Mouse (Mus musculus): Measurements from ENCODE around the gene 1700086D15Rik.

GRCm38 (mm10) chr11:65126566-65126965 is 33.1 kb downstream of the 1700086D15Rik start:
- no peak for TF ChIP-seq POLR2A (IDR thresholded peaks at IDR 0.05; ENCODE audit: extremely low read depth, insufficient read depth, low read length)
- TF ChIP-seq CTCF (IDR thresholded peaks at IDR 0.05; ENCODE audit: low read depth, low read length) = no peak
